Mouse (Mus musculus): Measurements from ENCODE around the gene Abca4.

DNA sequence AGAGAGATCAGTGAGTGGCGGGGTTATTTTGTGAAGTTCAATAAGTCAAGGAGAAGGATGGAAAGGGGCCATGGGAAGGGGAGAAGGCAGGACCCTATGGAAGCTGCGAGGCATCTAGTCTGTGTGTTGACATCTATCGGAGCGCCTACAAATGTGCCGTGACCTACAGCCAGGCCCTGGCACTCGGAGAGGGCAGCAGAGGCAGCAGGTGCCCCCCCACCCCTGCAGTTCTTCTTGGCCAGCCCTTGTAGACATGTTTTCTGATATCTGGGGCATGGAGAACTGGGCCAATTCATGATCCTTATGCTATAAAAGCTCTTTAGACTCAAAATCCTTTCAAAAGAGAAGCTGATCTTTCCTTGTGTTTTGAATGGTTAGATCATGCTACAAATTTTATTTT lies 163.5 kb downstream of the Abca4 start:
- no peak for TF ChIP-seq CTCF (IDR thresholded peaks at IDR 0.05)
- no peak for TF ChIP-seq EP300 (IDR thresholded peaks at IDR 0.05)
